Mouse (Mus musculus): ENCODE results near the gene Rps11. TPM values are rescaled to one million over a fixed set of nuclear protein-coding genes. Genes with fewer than 3 reads are reported as not detected.
"Not testable (repeated sequence)": the region's sequence is repeated elsewhere in the genome, so short reads cannot be mapped to it uniquely, and the experiment has no call there.

Gene Rps11
- 1,000 to 10,000 TPM; 1,231 to 1,372 TPM for total RNA-seq (2021)
- long read RNA-seq, experiment 1, transcript Rps11-201 (5 exons, 661 nt): major isoform, 743 of 770 reads
- long read RNA-seq, experiment 1, partial matches to known transcripts: 19 of 770 reads
- long read RNA-seq, experiment 1, other reads (novel, unspliced or antisense): 6 of 770 reads
- long read RNA-seq, experiment 2, transcript Rps11-201 (5 exons, 661 nt): major isoform, 312 of 327 reads
- long read RNA-seq, experiment 2, partial matches to known transcripts: 11 of 327 reads
- long read RNA-seq, experiment 2, other reads (novel, unspliced or antisense): 4 of 327 reads

DNA sequence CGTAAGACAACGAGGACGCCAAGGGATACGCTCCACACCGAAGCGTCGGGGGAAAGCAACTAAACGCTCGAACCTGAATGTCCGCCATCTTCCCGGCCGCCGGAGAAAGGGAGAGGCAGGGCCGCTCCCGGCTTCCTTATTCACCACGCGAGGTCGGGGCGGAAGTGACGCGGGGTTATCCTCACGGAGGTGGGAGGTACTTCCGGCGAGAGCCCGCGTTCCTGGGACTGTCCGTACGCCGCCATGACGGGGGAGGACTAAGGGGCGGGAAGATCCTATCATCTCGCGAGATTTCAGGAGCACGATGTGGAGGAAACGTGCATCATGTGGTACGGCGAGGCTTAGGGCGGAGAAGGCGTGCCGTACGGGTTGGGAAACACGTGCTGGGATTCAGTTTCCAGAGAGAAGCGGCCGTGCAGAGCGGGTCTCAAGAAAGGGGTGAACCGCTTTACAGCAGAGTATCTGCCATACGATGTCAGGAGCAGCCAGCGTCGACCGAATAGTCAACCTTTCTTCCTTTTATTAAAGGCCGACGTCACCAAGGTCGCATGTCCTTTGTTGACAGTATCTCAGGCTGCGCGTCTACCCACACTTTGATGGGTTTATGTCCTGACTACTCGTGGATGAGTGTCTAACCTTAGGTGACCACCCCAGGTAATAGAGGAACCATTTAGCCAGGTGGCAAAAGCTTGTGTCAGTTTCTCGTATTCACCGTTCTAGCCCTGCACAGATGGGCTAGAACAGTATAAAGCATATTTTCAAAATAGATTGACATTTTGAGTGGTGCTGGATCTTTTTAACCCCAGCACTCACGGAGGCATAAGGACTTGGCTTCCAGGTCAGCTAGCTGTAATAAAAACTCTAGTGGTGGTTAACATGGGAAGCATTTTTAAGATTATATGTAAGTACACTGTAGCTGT, at the start of gene Rps11:
Gene Rps11 (minus strand): TSS at position 216 of the 920 bp plus-strand sequence.
- DNase-seq: peak; percentile 99

DNA sequence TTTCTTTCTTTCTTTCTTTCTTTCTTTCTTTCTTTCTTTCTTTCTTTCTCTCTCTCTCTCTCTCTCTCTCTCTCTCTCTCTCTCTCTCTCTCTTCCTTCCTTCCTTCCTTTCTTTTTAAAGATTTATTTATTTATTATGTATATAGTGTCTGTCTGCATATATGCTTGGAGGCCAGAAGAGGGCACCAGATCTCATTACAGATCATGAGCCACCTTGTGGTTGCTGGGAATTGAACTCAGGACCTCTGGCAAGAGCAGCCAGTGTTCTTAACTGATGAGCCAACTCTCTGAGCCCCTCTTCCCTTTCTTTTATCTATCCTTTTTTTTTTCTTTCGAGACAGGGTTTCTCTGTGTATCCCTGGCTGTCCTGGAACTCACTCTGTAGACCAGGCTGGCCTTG, 49.5 kb upstream of the Rps11 start:
- DNase-seq: not testable (repeated sequence)

DNA sequence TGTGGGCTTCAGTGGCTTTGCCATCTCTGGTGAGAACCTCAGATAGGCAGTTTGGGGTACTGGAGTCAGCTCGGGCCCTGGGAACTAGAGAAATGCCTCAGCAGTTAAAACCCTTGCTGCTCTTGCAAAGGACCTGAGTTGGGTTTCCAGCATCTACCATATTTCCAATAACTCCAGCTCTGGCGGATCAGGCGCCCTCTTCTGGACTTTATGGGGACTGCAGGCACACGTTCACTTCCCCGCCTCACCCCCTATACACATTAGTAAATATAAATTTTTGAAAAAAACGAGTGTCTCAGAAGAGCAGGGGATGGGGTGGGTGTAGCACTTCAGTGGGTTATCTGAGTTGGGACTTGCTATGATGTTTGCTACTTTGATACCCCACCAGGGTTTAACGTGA, 48.7 kb upstream of the Rps11 start:
- peak in 1 of 2 experiments; percentile 25 for DNase-seq

DNA sequence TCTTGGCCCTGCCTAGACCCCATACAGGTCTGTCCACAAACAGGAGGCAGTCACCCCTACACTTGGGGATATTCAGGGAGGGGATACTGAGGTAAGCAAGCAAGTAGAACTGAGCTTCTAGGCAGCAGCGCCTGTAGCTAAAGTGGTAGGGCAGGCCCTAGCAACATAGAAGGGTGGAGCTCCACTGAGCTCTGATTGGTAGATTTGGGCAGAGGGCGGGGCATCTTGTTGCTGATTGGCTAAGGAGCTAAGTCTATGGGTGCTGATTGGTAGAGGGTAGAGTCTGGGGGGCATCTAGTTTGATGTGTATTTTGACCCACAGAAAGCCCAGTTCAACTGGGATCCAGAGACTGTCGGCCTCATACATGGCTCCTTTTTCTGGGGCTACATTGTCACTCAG, 45.3 kb upstream of the Rps11 start:
- peak in 1 of 2 experiments; percentile 26 for DNase-seq

DNA sequence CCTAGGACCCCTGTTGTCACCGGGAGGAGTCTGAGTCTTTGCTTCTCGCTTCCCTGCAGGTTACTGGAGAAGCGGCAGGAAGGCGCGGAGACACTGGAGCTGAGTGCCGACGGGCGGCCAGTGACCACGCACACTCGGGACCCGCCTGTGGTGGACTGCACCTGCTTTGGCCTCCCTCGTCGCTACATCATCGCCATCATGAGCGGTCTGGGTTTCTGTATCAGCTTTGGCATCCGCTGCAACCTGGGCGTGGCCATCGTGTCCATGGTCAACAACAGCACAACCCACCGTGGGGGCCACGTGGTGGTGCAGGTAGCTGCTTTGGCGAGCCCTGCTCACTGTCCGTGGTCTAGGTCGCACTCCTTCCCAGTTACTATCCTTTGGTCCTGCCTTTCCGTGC, 44.4 kb upstream of the Rps11 start:
- DNase-seq: no peak

DNA sequence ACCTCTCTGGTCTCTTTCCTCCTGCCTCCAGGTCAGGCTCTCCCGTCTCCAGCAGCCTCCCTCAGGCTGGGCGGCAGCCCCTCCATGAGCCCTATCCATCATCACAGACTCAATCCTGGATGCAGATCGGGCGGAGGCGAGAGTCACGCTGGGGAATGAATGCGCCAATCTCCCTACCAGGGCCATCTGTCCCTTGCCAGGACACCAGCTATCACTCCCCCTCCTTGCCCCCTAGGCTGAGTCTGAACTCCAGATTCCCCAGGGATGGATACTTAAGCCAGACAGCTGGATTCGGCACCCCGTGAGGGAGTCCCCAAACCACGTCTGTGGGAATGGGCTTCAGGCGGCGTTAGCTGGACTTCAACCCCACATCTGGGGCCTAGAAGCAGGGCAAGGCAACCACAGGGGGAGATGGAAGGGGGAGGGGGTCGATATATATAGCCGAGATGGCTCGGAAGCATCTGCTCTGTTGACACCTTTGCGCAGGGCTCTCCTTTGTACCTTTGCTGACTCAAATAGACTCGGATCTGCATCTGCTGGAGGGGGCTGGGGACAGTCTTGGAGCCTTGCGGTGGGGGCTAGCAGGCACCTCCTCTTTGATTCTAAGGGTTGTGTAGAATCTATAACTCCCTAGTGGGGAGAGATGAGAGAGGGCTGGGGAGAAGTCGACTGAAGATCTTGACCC, 43.7 kb upstream of the Rps11 start:
- no peak for DNase-seq

DNA sequence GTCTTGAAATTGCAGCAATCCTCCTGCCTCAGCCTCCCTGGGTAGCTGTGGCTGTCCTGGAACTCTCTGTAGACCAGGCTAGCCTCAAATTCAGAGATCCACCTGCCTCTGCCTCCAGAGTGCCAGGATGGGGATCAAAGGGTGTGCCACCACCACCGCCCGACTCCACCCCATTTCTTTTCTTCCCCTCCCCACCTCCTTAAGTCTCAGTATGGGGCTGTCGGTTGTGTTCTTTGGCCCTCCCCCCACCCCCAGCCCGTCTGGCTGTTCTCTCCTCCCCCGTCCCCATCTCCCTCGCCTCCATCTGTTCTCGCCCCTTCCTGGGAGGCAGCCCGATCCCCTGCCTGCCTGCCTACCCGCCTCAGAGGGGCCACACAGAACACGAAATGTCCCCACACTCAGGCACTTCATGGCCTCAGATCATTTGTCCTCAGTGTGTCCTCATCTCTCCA, 42.7 kb upstream of the Rps11 start:
- DNase-seq: no peak

DNA sequence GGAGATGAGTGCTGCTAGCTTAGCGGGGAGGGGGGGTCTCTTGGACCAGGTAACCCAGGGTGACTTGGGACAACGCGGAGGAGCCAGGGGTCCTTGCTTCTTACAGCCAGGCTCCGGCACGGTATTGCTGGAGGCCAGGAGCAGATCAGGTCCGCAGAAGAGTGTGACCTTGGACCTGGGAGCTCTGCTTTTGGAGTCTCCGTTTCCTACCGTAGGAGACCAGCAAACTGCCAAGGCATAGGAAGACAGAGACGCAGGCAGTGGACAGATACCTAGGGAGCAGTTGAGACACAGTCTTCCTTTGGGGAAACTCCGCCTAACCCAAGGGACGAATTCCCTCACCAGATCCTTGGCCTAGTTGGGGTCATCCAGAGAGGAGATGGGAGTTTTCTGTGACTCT, 41.5 kb upstream of the Rps11 start:
- no peak for DNase-seq

DNA sequence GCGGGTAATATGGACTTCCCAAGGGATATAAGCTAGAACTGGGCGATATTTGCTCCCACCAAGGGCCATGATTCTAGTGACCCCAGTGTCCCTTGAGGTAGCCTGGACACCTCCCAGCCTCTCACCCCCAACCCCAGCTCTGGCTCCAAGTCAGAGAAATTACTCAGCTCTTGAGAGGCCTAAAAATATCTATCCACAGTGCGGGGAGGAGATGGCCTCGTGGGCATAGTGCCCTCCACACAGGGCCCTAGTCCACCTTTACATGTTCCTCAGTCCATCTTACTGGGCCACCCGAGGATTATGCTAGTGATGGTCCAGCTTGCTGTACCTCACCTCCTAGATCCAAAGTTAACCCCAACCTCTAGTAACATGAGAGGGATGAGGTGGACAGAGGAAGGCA, 40.6 kb upstream of the Rps11 start:
- no peak for DNase-seq

DNA sequence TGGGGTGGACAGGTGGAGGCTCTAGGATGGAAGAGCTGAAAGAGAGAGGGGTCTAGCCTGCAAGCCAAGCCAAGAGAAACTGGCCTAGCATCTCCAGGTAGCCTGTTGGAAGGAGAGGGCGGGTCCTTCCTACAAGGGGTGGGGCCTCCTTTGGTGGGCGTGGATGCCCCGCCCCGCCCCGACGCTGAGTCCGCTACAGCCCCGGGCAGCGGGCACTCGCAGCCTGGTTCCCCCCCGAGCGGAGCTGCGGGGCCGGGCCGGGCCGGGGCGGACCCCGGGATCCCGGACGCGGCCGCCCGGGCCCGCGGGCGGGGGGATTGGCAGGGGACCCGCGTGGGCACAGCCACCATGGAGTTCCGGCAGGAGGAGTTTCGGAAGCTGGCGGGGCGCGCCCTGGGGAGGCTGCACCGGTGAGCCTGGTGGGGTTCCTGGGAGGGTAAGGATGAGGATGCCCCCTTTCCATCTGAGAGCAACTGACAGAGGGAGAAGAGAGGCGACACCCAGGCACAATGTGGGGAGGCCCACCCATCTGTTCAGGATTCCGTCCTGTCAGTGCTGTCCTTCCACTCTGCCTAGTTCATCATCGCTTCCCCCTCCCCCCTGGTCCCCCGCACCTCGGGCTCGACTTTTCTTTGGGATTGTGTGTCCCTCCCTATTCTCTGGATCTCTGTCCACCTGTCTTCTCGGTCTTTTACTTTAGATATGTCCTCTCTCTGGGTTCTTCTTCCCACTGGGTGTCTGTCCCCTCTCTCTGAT, 39.7 kb upstream of the Rps11 start, which contains the start of gene Slc17a7:
Gene Slc17a7 (plus strand): TSS at position 215 of the 756 bp plus-strand sequence.
- peak; percentile 55 to 66 for DNase-seq

DNA sequence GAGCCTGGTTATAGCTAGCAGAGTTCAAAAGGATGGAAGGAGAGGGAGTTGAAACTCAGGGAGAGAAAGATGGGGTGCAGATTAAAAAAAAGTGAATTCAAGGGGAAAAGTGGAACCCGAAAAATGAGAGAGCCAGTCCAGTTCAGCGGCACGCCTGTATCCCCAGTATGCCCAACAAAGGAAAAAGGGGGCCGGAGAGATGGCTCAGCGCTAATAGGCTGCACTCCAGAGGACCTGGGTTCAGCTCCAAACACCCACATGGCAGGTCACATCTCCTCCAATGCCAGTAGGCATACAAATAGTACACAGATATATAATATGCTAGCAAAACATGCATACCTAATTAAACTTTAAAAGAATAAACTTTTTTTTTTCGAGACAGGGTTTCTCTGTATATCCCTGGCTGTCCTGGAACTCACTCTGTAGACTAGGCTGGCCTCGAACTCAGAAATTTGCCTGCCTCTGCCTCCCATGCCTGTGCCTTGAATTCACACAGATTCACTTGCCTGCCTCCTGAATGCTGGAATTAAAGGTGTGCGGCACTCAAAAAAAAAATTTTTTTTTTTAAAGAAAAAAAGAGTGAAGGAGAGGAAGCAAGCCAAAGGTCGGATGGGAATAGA, 38.9 kb upstream of the Rps11 start:
- DNase-seq: no peak

DNA sequence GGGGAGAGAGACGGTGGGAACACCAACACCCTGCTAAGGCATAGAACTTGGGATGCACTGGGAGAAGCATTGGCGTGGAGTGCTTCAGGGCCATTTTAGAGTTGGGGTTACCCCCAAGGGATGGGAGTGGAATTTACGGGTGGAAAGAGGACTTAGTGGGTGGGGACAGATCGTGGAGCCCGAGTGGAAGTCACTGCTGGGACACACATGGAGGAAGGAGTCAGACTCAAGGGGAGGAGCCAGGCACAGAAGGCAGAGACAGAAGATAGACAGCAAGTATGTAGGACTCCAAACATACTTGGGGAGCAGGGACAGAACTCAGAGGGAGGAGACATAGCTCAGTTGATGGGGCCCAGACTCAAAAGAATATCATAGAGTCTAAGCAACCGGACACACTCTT, 38.3 kb upstream of the Rps11 start:
- DNase-seq: no peak

DNA sequence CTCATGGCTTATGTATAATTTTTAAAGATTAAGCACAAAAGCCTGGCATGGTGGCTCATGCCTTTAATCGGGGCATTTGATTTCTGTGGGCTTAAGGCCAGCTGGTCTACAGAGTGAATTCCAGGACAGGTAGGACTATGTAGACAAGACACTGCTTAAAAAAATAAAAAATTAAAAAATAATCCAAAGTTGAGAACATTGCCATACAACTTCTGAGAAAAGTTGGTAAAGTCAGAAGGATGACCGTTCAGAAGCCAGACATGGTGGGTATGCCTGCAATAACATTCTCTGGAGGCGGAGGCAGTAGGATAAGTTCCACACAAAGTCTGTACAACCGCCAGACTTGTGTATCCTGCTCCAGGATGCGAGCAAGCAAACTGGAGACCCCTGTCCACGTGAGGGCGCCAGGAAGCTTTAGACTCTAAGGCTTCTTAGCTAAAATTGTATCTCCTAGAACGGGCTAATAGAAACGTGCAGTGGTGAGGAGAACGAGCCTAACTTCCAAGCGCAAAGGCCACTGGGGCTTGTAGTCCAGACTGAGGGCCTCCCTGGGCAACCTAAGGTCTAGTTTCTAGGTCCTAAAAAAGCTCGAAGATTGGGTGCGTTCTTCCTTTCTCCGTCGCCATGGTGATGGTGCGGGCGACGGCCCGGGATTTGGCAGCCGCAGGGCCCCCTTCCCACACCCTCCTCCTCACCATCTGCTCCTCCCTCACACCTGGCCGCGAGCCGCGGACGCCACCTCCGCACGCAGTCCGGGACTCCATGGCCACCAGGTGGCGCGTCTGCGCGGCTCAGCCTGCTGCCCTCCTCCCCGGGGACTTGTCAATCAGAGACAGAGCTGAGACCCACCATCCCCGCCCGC, 37.6 kb upstream of the Rps11 start:
- peak; percentile 88 to 93 for DNase-seq

DNA sequence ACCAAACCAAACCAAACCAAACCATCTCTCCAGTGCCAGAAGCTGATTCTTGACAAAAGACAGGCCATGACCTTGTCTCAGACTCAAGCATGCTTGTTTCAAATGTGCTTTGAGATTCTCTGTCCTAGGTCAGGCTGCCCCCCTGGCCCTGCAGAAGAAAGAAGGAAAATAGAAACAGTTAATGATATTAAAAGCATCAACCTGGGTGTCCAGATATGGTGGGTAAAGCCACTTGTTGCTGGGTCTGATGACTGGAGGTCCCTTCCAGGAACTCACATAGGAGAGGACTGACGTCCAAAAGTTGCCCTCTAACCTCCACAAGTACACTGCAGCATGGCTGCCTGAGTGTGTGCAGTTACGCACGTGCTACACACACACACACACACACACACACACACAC, 36.6 kb upstream of the Rps11 start:
- DNase-seq: no peak

DNA sequence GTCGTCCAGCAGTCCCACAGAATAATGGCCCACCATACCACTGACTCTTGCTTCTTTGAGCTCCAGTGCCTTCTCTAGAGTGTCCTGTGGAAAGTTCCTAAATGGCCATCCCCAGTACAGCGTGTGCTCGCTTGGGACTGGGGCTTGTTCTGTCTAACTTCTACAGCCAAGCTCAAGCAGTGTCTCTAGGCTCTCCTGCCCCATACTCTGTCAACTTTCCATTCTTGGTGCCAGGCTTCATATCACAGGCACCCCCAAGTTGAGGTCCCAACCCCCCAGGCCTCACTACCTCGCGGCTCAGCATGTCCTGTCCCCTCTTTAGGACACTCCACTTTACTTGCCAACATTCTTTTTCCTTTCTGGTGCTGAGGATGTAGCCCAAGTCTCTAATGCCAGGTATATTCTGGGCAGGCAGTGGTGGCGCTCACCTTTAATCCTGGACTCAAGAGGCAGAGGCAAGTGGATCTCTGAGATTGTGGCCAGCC, 36.1 kb upstream of the Rps11 start:
- no peak for DNase-seq

DNA sequence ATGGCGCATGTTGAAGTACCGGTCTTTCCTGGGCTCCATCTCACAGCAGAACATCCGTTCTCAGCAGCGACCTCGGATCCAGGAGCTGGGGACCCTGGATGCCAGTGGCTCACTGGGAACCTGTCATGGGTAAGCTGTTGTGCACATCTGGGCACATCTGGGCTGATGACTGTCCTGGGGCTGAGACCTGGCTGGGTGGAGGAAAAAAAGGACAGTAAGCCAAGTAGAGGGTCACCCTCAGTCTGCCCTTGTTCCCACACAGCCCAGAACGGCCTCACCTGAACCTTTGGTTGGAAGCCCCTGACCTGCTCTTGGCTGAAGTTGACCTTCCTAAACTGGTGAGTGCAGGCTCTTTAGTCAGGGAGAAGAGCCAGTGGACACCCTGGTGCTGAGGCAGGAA, 34.8 kb upstream of the Rps11 start:
- no peak for DNase-seq

DNA sequence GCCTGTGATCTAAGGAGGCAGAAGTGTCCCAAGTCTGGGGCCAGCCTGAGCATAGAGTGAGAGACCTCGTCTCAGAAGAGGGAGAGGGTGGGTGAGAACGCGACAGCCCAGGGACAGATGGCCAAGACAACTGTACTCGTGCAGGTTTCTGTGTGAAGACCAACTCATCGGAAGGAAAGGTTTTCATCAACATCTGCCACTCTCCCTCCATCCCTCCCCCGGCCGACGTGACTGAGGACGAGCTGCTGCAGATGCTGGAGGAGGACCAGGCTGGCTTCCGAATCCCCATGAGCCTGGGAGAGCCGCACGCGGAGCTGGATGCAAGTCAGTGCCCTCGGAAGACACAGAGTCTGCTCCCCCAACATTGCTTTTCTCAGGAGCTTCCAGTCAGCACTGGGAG, 33.2 kb upstream of the Rps11 start:
- no peak for DNase-seq

DNA sequence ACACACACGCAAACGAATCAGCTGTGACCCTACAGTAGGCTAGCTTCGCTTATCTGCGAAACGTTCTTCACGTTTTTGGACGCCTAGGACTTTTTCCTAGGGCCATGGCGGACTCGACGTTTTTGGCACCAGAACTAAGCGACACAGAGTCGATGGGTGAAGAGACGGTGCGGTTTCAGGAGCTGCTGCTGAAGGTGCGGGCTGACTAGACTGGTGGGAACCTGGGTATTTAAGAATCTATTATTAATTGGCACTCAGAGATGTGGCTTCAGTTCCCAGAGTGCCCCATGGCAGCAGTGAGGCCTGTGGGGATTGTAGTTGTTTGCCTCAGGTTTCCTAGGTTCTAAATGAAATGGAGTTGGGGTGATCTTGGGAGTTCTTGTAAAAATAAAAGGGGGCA, 32.0 kb upstream of the Rps11 start:
- no peak for DNase-seq

DNA sequence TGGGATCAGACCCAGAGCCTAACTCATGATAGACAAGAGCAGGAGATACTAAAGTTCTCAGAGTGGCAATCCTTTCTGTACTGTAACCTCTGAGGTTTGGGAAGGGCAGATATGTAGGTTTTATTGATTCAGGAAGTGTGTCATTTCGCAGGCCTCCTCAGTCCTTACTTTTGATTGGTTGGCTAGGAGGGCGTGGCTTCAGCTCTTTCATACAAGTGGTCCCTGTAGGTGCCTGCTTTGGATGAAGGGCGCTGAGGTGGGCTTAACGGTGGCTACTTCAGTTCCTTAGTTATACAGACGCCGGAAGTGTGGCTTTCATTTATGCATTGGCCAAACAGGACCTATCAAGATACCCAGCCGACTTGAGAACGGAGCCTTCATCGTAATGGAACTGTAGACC, 31.4 kb upstream of the Rps11 start:
- DNase-seq: no peak

DNA sequence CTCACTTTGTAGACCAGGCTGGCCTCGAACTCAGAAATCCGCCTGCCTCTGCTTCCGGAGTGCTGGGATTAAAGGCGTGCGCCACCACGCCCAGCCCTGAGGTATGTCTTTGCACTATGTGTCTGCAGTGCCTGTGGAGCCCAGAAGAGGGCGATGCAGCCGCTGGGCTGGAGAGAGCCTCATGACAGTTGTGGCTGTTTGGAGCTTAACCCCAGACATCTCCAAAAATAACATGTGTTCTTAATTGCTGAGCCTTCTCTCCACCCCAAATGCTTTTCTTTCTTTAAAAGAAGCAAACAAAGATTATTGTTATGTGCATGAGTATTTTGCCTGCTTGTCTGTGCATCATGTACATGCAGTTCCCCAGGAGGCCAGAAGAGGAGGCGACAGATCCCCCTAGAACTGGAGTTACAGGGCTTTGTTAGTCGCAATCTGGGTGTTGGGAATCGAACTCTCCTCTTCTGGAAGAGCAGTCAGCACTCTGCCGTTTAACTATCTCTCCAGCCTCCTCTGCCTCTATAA, 30.8 kb upstream of the Rps11 start:
- DNase-seq: peak; percentile 46 to 53
